Mouse (Mus musculus): ENCODE data around the gene Mgat4b. TPM values are rescaled to one million over a fixed set of nuclear protein-coding genes. Genes with fewer than 3 reads are reported as not detected.

The Mgat4b gene
- total and polyA plus RNA-seq, 2 experiments from 2014 or later = 91.8 to 107 TPM

DNA sequence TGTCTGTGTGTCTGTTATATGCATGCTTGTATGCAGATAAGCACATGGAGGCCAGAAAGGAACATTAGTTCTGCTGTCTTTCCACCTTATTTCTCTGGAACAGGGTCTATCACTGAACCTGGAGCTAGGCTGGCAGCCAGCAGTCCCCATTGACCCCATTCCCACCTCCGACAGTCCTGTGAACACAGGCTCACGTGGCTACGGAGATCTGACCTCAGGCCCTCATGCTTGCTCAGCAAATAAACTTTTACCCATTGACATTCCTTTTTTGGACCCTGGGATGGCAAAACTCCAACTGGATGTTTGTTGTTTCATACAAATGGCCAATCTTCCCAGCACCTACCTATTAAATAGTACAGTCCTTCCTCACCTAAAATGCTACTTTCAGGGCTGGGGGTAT lies 34.3 kb upstream of the Mgat4b start:
- ATAC-seq = no peak
- WGBS = 82% methylated on average over 3 of the region's 3 CpGs

DNA sequence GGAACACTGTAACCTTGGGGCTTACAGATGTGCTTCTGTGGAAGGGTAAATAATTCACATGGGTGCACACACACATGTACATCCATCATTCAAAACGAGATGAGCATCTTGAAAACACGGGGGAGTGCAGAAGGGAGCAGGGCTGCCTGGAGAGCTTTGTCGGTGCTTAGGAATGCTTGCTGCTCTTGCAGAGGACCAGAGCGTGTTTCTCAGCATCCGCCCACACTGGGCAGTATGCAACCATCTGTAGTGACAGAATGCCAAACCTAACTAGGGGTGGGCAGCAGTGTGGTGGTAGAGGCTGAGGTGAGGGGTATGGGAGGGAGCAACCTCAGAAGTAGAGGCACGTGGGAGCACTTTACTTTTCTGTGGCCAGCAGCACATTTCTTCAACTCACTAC lies 33.6 kb upstream of the Mgat4b start:
- 82% methylated on average over 6 of the region's 6 CpGs for WGBS

More for the DNA sequence above, 34.3 kb upstream of the Mgat4b start:
- H3K4me3 ChIP-seq (ENCODE audit: low read depth, low read length) = no peak overlapping the region
- peaks cover 4% of the 10 kb centered on the region; the same call in 1 of the 2 replicates for H3K4me1 ChIP-seq (ENCODE audit: insufficient read depth)
- DNase-seq = no peak
- H3K4me2 ChIP-seq (ENCODE audit: low read depth) = no peak overlapping the region
- no peak for TF ChIP-seq CTCF (IDR thresholded peaks at IDR 0.05; ENCODE audit: low read depth)
- no peaks in the 10 kb centered on the region for H3K9me3 ChIP-seq (ENCODE audit: low read length)
- H3K9ac ChIP-seq = no peak overlapping the region
- H3K27me3 ChIP-seq (ENCODE audit: insufficient read depth, low read length) = no peaks in the 10 kb centered on the region
- H3K27ac ChIP-seq (ENCODE audit: low read depth, low read length) = no peak overlapping the region
- H3K36me3 ChIP-seq (ENCODE audit: insufficient read depth) = peaks cover 33% of the 10 kb centered on the region

DNA sequence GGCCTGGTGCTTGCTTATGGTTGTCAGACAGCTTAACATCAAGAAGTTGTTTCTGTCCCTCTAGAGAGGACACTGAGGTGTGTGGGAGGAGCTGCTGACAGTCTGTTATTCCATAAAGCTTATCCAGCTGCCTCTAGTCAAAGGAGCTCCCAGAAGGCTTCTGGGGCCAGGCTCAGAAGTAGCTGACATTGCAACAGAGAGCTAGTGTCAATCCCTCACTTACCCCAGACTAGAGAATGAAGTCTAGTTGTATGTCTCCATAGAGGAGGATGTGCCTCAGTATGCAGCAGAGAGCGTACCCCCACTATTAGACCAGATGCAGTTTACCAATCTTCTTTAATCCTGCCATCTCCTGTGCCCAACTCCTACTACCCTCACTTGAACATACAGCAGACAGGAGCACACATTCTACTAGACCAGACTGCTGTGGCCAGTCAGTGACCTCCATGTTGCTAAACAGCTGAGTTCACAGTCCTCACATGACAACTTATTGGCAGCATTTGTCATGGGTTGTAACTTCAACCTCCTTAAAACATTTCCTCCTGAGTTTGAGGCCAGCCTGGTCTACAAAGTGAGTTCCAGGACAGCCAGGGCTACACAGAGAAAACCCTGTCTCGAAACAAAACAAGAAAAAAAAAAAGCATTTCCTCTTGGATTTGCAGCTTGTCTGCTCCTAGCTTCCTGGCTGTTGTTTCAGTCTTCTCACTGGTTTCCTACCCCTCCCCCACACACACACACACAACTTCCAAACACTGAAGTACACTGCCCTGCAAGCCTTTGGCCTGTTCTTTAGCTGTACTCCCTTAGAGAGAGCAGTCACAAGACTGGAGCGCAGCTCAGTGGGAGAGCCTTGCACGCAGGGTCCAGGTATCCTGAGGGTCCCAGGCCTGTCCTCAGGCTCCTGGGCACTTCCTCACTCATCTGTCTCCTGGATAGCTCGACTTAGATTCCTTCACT lies 31.9 kb upstream of the Mgat4b start:
- no peaks in the 10 kb centered on the region for H3K9me3 ChIP-seq (ENCODE audit: low read length)
- H3K4me1 ChIP-seq (ENCODE audit: insufficient read depth) = peaks cover 4% of the 10 kb centered on the region; the same call in 1 of the 2 replicates
- H3K4me3 ChIP-seq (ENCODE audit: low read depth, low read length) = no peak overlapping the region
- TF ChIP-seq CTCF (IDR thresholded peaks at IDR 0.05; ENCODE audit: low read depth) = no peak
- H3K27me3 ChIP-seq (ENCODE audit: insufficient read depth, low read length) = no peaks in the 10 kb centered on the region
- peaks cover 43% of the 10 kb centered on the region for H3K36me3 ChIP-seq (ENCODE audit: insufficient read depth)
- no peak overlapping the region for H3K27ac ChIP-seq (ENCODE audit: low read depth, low read length)
- DNase-seq = no peak
- ATAC-seq = no peak
- no peak overlapping the region for H3K4me2 ChIP-seq (ENCODE audit: low read depth)
- no peak overlapping the region for H3K9ac ChIP-seq
- WGBS = 83% methylated on average over 5 of the region's 5 CpGs

More for the DNA sequence above, 33.6 kb upstream of the Mgat4b start:
- Histone ChIP-seq H3K4me3 (ENCODE audit: low read depth, low read length) (no peak overlapping the region), H3K4me2 (ENCODE audit: low read depth) (no peak overlapping the region), H3K9me3 (ENCODE audit: low read length) (no peaks in the 10 kb centered on the region), H3K27me3 (ENCODE audit: insufficient read depth, low read length) (no peaks in the 10 kb centered on the region), H3K4me1 (ENCODE audit: insufficient read depth) (peaks cover 4% of the 10 kb centered on the region; the same call in 1 of the 2 replicates), H3K27ac (ENCODE audit: low read depth, low read length) (no peak overlapping the region), H3K9ac (no peak overlapping the region), H3K36me3 (ENCODE audit: insufficient read depth) (peaks cover 32% of the 10 kb centered on the region)
- ATAC-seq (no peak), DNase-seq (no peak)
- no peak for TF ChIP-seq CTCF (IDR thresholded peaks at IDR 0.05; ENCODE audit: low read depth)

DNA sequence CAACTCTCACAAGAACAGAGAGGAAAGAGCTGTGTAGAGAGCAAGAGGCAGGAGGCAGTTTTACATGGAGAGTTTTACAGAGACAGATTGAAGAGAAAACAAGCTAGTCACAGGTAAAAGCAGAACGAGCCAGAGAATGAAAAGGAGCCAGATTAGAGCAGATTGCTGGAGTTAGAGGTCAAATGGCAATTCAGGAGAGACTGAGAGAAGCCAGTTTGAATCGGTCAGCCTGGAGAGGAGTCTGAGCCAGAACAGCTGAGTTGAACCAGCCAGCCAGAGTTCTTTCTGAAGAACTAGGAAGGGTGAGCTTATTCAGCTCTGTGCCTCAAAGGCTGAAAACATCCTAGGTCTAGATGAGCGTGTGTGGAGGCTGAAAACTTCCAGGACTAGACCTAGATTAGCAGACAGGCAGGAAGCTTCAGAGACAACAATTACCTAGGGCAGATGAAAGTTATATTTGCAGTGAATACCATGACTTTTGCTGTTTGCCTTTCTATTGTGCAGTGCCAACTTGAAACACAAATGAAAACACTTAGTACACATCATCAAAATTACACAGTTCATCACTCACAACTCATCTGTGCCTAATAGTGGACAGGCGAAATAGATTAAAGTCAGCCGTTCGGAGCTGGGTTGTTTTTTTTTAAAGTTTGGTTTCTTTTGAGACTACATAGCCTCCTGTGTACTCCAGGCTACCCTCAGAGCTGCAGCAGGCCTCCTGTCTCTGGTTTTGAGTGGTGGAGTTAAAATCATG lies 30.0 kb upstream of the Mgat4b start:
- no peak for TF ChIP-seq CTCF (IDR thresholded peaks at IDR 0.05; ENCODE audit: low read depth)
- ATAC-seq (no peak), DNase-seq (no peak)
- Histone ChIP-seq H3K9me3 (ENCODE audit: low read length) (no peaks in the 10 kb centered on the region), H3K4me2 (ENCODE audit: low read depth) (no peak overlapping the region), H3K4me3 (ENCODE audit: low read depth, low read length) (no peak overlapping the region), H3K27ac (ENCODE audit: low read depth, low read length) (no peak overlapping the region), H3K9ac (no peak overlapping the region), H3K4me1 (ENCODE audit: insufficient read depth) (peaks cover under 1% of the 10 kb centered on the region; the same call in 1 of the 2 replicates), H3K36me3 (ENCODE audit: insufficient read depth) (peaks cover 46% of the 10 kb centered on the region), H3K27me3 (ENCODE audit: insufficient read depth, low read length) (no peaks in the 10 kb centered on the region)
- WGBS = 83% methylated on average over 6 of the region's 6 CpGs

DNA sequence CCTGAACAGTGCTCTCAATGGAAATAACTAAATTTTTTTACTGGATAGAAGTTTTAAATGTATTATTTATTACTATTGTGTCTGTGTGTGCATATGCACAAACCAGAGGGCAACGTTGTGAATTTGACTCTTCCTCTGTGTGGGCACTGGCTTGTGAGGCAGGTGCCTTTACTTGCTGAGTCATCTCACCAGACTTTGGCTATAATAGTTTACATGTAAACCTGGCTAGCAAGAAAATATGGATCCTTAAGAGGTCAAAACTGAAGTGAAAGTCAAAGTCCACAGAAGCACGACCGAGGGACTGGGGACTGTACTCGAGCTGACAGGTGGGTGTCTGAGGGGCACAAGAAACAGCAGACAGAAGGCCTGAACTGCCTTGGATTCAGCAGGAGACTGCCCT lies 28.0 kb upstream of the Mgat4b start:
- peaks cover 41% of the 10 kb centered on the region for H3K36me3 ChIP-seq (ENCODE audit: insufficient read depth)
- H3K27ac ChIP-seq (ENCODE audit: low read depth, low read length) = no peak overlapping the region
- no peak for TF ChIP-seq CTCF (IDR thresholded peaks at IDR 0.05; ENCODE audit: low read depth)
- WGBS = 88% methylated on average over 4 of the region's 4 CpGs
- no peaks in the 10 kb centered on the region for H3K4me1 ChIP-seq (ENCODE audit: insufficient read depth)
- no peak for ATAC-seq
- H3K27me3 ChIP-seq (ENCODE audit: insufficient read depth, low read length) = no peaks in the 10 kb centered on the region
- no peak overlapping the region for H3K9ac ChIP-seq
- no peak overlapping the region for H3K4me2 ChIP-seq (ENCODE audit: low read depth)
- H3K9me3 ChIP-seq (ENCODE audit: low read length) = no peaks in the 10 kb centered on the region
- no peak for DNase-seq
- H3K4me3 ChIP-seq (ENCODE audit: low read depth, low read length) = no peak overlapping the region

DNA sequence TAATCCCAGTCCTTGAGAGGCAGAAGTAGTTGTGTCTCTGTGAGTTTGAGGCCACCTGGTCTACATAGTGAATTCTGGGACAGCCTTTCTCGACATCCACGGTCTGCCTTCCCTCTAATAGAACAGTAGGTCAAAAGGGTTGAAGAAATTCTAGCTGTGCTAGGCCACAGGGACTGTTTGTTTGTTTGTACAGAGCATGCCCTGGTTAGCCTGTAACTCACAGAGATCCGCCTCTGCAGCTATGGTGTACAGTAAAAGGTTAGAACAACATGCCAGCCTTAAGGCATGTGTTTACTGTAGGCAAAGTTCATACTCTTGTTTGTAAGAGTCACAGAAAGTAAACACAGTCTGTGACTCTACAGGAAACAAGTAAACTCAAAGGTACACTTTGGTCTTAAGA lies 25.9 kb upstream of the Mgat4b start:
- H3K27me3 ChIP-seq (ENCODE audit: insufficient read depth, low read length) = no peaks in the 10 kb centered on the region
- no peak overlapping the region for H3K4me3 ChIP-seq (ENCODE audit: low read depth, low read length)
- DNase-seq (no peak), ATAC-seq (no peak)
- H3K9ac ChIP-seq = no peak overlapping the region
- WGBS = 83% methylated on average over 3 of the region's 3 CpGs
- no peak for TF ChIP-seq CTCF (IDR thresholded peaks at IDR 0.05; ENCODE audit: low read depth)
- peaks cover 30% of the 10 kb centered on the region for H3K36me3 ChIP-seq (ENCODE audit: insufficient read depth)
- H3K27ac ChIP-seq (ENCODE audit: low read depth, low read length) = no peak overlapping the region
- H3K4me2 ChIP-seq (ENCODE audit: low read depth) = no peak overlapping the region
- no peaks in the 10 kb centered on the region for H3K4me1 ChIP-seq (ENCODE audit: insufficient read depth)
- H3K9me3 ChIP-seq (ENCODE audit: low read length) = no peaks in the 10 kb centered on the region

DNA sequence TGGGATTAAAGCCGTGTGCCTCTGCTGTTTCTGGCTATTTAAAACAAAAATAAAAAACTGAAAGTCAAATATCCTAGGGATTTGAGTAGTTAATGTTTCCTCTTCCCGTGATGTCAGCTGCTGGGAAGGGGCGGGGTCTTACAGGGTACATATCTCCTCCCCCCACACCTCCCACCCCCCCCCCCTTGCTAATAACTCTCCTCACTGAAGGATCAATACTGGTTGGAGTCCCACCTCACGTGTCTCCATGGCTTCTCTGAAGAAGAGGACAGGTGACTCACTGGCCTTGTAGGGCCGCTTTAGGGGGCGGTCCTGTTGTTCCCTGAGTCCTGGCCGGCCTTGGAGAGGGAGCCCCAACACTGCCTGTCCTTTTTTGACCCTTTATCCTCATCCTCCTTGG lies 22.0 kb upstream of the Mgat4b start:
- no peak overlapping the region for H3K27ac ChIP-seq (ENCODE audit: low read depth, low read length)
- 82% methylated on average over 7 of the region's 7 CpGs for WGBS
- no peaks in the 10 kb centered on the region for H3K9me3 ChIP-seq (ENCODE audit: low read length)
- no peaks in the 10 kb centered on the region for H3K4me1 ChIP-seq (ENCODE audit: insufficient read depth)
- H3K36me3 ChIP-seq (ENCODE audit: insufficient read depth) = peaks cover 8% of the 10 kb centered on the region
- H3K4me3 ChIP-seq (ENCODE audit: low read depth, low read length) = no peak overlapping the region
- no peaks in the 10 kb centered on the region for H3K27me3 ChIP-seq (ENCODE audit: insufficient read depth, low read length)
- H3K4me2 ChIP-seq (ENCODE audit: low read depth) = no peak overlapping the region
- no peak for TF ChIP-seq CTCF (IDR thresholded peaks at IDR 0.05; ENCODE audit: low read depth)
- ATAC-seq (no peak), DNase-seq (no peak)
- H3K9ac ChIP-seq = no peak overlapping the region

Data from forebrain, postnatal 0 days (tissue).